Mouse (Mus musculus) frontal cortex, postnatal 14 days (tissue): ENCODE measurements at regions not wholly inside any gene's neighbourhood (a gene's known extent, or its start where the extent isn't known, plus 50 kb on each side); places are given as distances from the start of the nearest gene placed in this dataset.

Experiments used
- DNase-seq, 2 experiments: peaks; one replicate each; pipeline ENCODE4 v3.0.0; 2022; ENCODE audit warnings: low spot score in 2 of 2

- DNase-seq: no peak
Measured at GRCm38 (mm10) chr12:104567622-104568021, 94.5 kb upstream of the Gsc start.

GRCm38 (mm10) chr12:104562961-104563360 lies 89.8 kb upstream of the Gsc start:
- DNase-seq: no peak

GRCm38 (mm10) chr12:104560934-104561565 lies 87.9 kb upstream of the Gsc start:
- DNase-seq: no peak

GRCm38 (mm10) chr12:104557761-104558160 lies 84.6 kb upstream of the Gsc start:
- peak; percentile 13 to 21 for DNase-seq

GRCm38 (mm10) chr12:104557307-104557706 lies 84.2 kb upstream of the Gsc start:
- DNase-seq: no peak

GRCm38 (mm10) chr12:104548586-104548985 lies 75.5 kb upstream of the Gsc start:
- no peak for DNase-seq

- no peak for DNase-seq
Measured at GRCm38 (mm10) chr12:104547561-104547960, 74.4 kb upstream of the Gsc start.

- DNase-seq: no peak
Measured at GRCm38 (mm10) chr12:104545993-104546769, 73.1 kb upstream of the Gsc start.

GRCm38 (mm10) chr12:104539911-104540310 lies 66.8 kb upstream of the Gsc start:
- no peak for DNase-seq

- DNase-seq: no peak
Measured at GRCm38 (mm10) chr12:104538436-104538835, 65.3 kb upstream of the Gsc start.

- no peak for DNase-seq
Measured at GRCm38 (mm10) chr12:104531512-104532447, 58.6 kb upstream of the Gsc start.

GRCm38 (mm10) chr12:104530586-104530985 lies 57.5 kb upstream of the Gsc start:
- no peak for DNase-seq
